Mouse (Mus musculus) liver, adult 2 months (tissue): ENCODE data around the gene Amtn.

ENCODE experiments used
- CTCF ChIP-seq: fragments of 200-500 bp; IDR thresholded peaks from 2 replicates; pipeline ENCODE4 v1.5.1; 2011; ENCODE audit warnings: low read depth, low read length, control low read depth
- POLR2A ChIP-seq: fragments of 200-500 bp; IDR thresholded peaks from 2 replicates; pipeline ENCODE4 v1.6.1; 2011; ENCODE audit warnings: low read length, control low read depth; ENCODE audit not compliant: insufficient read depth; ENCODE audit errors: extremely low read depth

GRCm38 (mm10) chr5:88426753-88427152, 50.8 kb downstream of the Amtn start:
- no peak for TF ChIP-seq CTCF
- TF ChIP-seq POLR2A: no peak
